Mouse (Mus musculus): Measurements from ENCODE around the gene Notch3. TPM values are rescaled to one million over a fixed set of nuclear protein-coding genes. Genes with fewer than 3 reads are reported as not detected.
"Not testable (repeated sequence)": the region's sequence is repeated elsewhere in the genome, so short reads cannot be mapped to it uniquely, and the experiment has no call there.

The Notch3 gene
- polyA plus RNA-seq, 1 experiment = 33.0 TPM

- TF ChIP-seq POLR2A (IDR thresholded peaks at IDR 0.05; ENCODE audit: borderline replicate concordance, extremely low read depth, insufficient read depth, insufficient read length, poor library complexity, severe bottlenecking) (no peak), CTCF (IDR thresholded peaks at IDR 0.05; ENCODE audit: borderline replicate concordance, extremely low read depth, insufficient read depth, insufficient read length) (no peak)
- DNase-seq (ENCODE audit: low read depth) = no peak
These were observed 39.5 kb downstream of the Notch3 start for GRCm38 (mm10) chr17:32127195-32127594.

GRCm38 (mm10) chr17:32125407-32125806 is 41.2 kb downstream of the Notch3 start:
- TF ChIP-seq POLR2A (IDR thresholded peaks at IDR 0.05; ENCODE audit: borderline replicate concordance, extremely low read depth, insufficient read depth, insufficient read length, poor library complexity, severe bottlenecking) (no peak), CTCF (IDR thresholded peaks at IDR 0.05; ENCODE audit: borderline replicate concordance, extremely low read depth, insufficient read depth, insufficient read length) (no peak)
- no peak for DNase-seq (ENCODE audit: low read depth)

- DNase-seq (ENCODE audit: low read depth) = no peak
- TF ChIP-seq CTCF (IDR thresholded peaks at IDR 0.05; ENCODE audit: borderline replicate concordance, extremely low read depth, insufficient read depth, insufficient read length) (no peak), POLR2A (IDR thresholded peaks at IDR 0.05; ENCODE audit: borderline replicate concordance, extremely low read depth, insufficient read depth, insufficient read length, poor library complexity, severe bottlenecking) (no peak)
These were observed 43.1 kb downstream of the Notch3 start for GRCm38 (mm10) chr17:32123545-32123944.

- no peak for DNase-seq (ENCODE audit: low read depth)
- TF ChIP-seq POLR2A (IDR thresholded peaks at IDR 0.05; ENCODE audit: borderline replicate concordance, extremely low read depth, insufficient read depth, insufficient read length, poor library complexity, severe bottlenecking) (no peak), CTCF (IDR thresholded peaks at IDR 0.05; ENCODE audit: borderline replicate concordance, extremely low read depth, insufficient read depth, insufficient read length) (no peak)
These were observed 44.1 kb downstream of the Notch3 start for GRCm38 (mm10) chr17:32122587-32122970.

- no peak for DNase-seq (ENCODE audit: low read depth)
- TF ChIP-seq POLR2A (IDR thresholded peaks at IDR 0.05; ENCODE audit: borderline replicate concordance, extremely low read depth, insufficient read depth, insufficient read length, poor library complexity, severe bottlenecking) (no peak), CTCF (IDR thresholded peaks at IDR 0.05; ENCODE audit: borderline replicate concordance, extremely low read depth, insufficient read depth, insufficient read length) (no peak)
These were observed 44.6 kb downstream of the Notch3 start for GRCm38 (mm10) chr17:32121833-32122586.

GRCm38 (mm10) chr17:32120771-32121532 is 45.7 kb downstream of the Notch3 start:
- TF ChIP-seq CTCF (IDR thresholded peaks at IDR 0.05; ENCODE audit: borderline replicate concordance, extremely low read depth, insufficient read depth, insufficient read length) (no peak), POLR2A (IDR thresholded peaks at IDR 0.05; ENCODE audit: borderline replicate concordance, extremely low read depth, insufficient read depth, insufficient read length, poor library complexity, severe bottlenecking) (no peak)
- DNase-seq (ENCODE audit: low read depth) = no peak

GRCm38 (mm10) chr17:32119196-32119595 is 47.5 kb downstream of the Notch3 start:
- DNase-seq (ENCODE audit: low read depth) = peak; percentile 69
- no peak for TF ChIP-seq POLR2A (IDR thresholded peaks at IDR 0.05; ENCODE audit: borderline replicate concordance, extremely low read depth, insufficient read depth, insufficient read length, poor library complexity, severe bottlenecking)
- no peak for TF ChIP-seq CTCF (IDR thresholded peaks at IDR 0.05; ENCODE audit: borderline replicate concordance, extremely low read depth, insufficient read depth, insufficient read length)

- TF ChIP-seq CTCF (IDR thresholded peaks at IDR 0.05; ENCODE audit: borderline replicate concordance, extremely low read depth, insufficient read depth, insufficient read length) (0 out of 2 replicates have a peak, but pooled peaks have one; percentile 26), POLR2A (IDR thresholded peaks at IDR 0.05; ENCODE audit: borderline replicate concordance, extremely low read depth, insufficient read depth, insufficient read length, poor library complexity, severe bottlenecking) (no peak)
- DNase-seq (ENCODE audit: low read depth) = no peak
These were observed 48.2 kb downstream of the Notch3 start for GRCm38 (mm10) chr17:32118484-32118883.

GRCm38 (mm10) chr17:32117872-32118421 is 48.7 kb downstream of the Notch3 start:
- DNase-seq (ENCODE audit: low read depth) = peak; percentile 76

GRCm38 (mm10) chr17:32117287-32117871 is 49.3 kb downstream of the Notch3 start:
- no peak for DNase-seq (ENCODE audit: low read depth)

GRCm38 (mm10) chr17:32116586-32117286 is 49.9 kb downstream of the Notch3 start:
- no peak for TF ChIP-seq POLR2A (IDR thresholded peaks at IDR 0.05; ENCODE audit: borderline replicate concordance, extremely low read depth, insufficient read depth, insufficient read length, poor library complexity, severe bottlenecking)
- TF ChIP-seq CTCF (IDR thresholded peaks at IDR 0.05; ENCODE audit: borderline replicate concordance, extremely low read depth, insufficient read depth, insufficient read length) = no peak
- DNase-seq (ENCODE audit: low read depth) = no peak

More at GRCm38 (mm10) chr17:32117287-32117871, 49.3 kb downstream of the Notch3 start:
- TF ChIP-seq POLR2A (IDR thresholded peaks at IDR 0.05; ENCODE audit: borderline replicate concordance, extremely low read depth, insufficient read depth, insufficient read length, poor library complexity, severe bottlenecking) = no peak
- TF ChIP-seq CTCF (IDR thresholded peaks at IDR 0.05; ENCODE audit: borderline replicate concordance, extremely low read depth, insufficient read depth, insufficient read length) = no peak

GRCm38 (mm10) chr17:32114486-32114885 is 52.2 kb downstream of the Notch3 start:
- DNase-seq (ENCODE audit: low read depth) = not testable (repeated sequence)
